Mouse (Mus musculus) G1E (cell line): Measurements from ENCODE around the gene Tsc1.

Experiments used
- CTCF ChIP-seq: IDR thresholded peaks from 2 replicates; pipeline ENCODE4 v1.5.1; 2012; ENCODE audit warnings: low read depth, low read length, inconsistent platforms, mixed read lengths
- GATA1 ChIP-seq: IDR thresholded peaks from 2 replicates; pipeline ENCODE4 v1.6.1; 2012; ENCODE audit warnings: borderline replicate concordance, low read length, inconsistent platforms, mixed read lengths
- GATA2 ChIP-seq: IDR thresholded peaks from 2 replicates; pipeline ENCODE4 v1.6.1; 2012; ENCODE audit warnings: low read depth, low read length, inconsistent platforms, borderline replicate concordance
- TAL1 ChIP-seq: conservative IDR thresholded peaks from 2 replicates; pipeline ENCODE4 v1.6.1; 2012; ENCODE audit warnings: low read depth, low read length, inconsistent platforms, mixed read lengths

- TF ChIP-seq CTCF (no peak), GATA1 (no peak), TAL1 (peak; percentile 97), GATA2 (no peak)
Observed at GRCm38 (mm10) chr2:28601720-28602590, 39.1 kb upstream of the Tsc1 start.
